Mouse (Mus musculus) liver, adult 2 months (tissue): ENCODE data around the gene Wdr89. TPM values are rescaled to one million over a fixed set of nuclear protein-coding genes. Genes with fewer than 3 reads are reported as not detected.

ENCODE experiments used
- DNase-seq: peaks from one replicate; pipeline ENCODE4 v3.0.0-alpha.2; 2011; ENCODE audit warnings: low read depth, low spot score; ENCODE audit errors: extremely low read depth
- H3K27ac ChIP-seq: fragments of 200-500 bp; replicated peaks from 2 replicates; pipeline ENCODE4 v1.5.1; 2012; ENCODE audit warnings: low read depth, mild to moderate bottlenecking, control low read depth, inconsistent platforms, low read length; ENCODE audit not compliant: insufficient read depth
- H3K27me3 ChIP-seq: fragments of 200-500 bp; 2 replicates; pipeline ENCODE4 v1.6.1; 2012; ENCODE audit warnings: mild to moderate bottlenecking, moderate library complexity, low read length, inconsistent platforms; ENCODE audit not compliant: control insufficient read depth, insufficient read depth
- H3K36me3 ChIP-seq: fragments of 200-500 bp; 2 replicates; pipeline ENCODE4 v1.6.1; 2012; ENCODE audit warnings: low read length, inconsistent platforms; ENCODE audit not compliant: control insufficient read depth, insufficient read depth
- H3K4me1 ChIP-seq: fragments of 200-500 bp; 2 replicates; pipeline ENCODE4 v1.6.1; 2011; ENCODE audit warnings: low read length; ENCODE audit not compliant: control insufficient read depth, insufficient read depth
- H3K4me3 ChIP-seq: fragments of 200-500 bp; 2 replicates; pipeline ENCODE4 v1.5.1; 2011; ENCODE audit warnings: low read depth, mild to moderate bottlenecking, control low read depth, low read length, moderate library complexity; ENCODE audit not compliant: insufficient read depth
- H3K79me2 ChIP-seq: fragments of 200-500 bp; 2 replicates; pipeline ENCODE4 v1.6.1; 2012; ENCODE audit warnings: inconsistent platforms, mild to moderate bottlenecking, low read length, moderate library complexity; ENCODE audit not compliant: control insufficient read depth, insufficient read depth
- H3K9ac ChIP-seq: fragments of 200-500 bp; 2 replicates; pipeline ENCODE4 v1.6.1; 2012; ENCODE audit warnings: low read depth, mild to moderate bottlenecking, control low read depth, inconsistent platforms, low read length
- CTCF ChIP-seq: fragments of 200-500 bp; IDR thresholded peaks from 2 replicates; pipeline ENCODE4 v1.5.1; 2011; ENCODE audit warnings: low read depth, low read length, control low read depth
- POLR2A ChIP-seq: fragments of 200-500 bp; IDR thresholded peaks from 2 replicates; pipeline ENCODE4 v1.6.1; 2011; ENCODE audit warnings: low read length, control low read depth; ENCODE audit not compliant: insufficient read depth; ENCODE audit errors: extremely low read depth
- WGBS: fragments of 180-500 bp; shearing (Covaris S2); methylation state at CpG from one replicate; pipeline ENCODE4 v1.1.7; 2018; 5-methylcytosine and 5-hydroxymethylcytosine counted together
- polyA plus RNA-seq: library from polyadenylated mRNA; depleted of rRNA; stranded (reverse); fragments of >200 nt; gene quantifications from 2 replicates; pipeline ENCODE4 v1.2.3, GENCODE M21; 2012
- total RNA-seq: library from RNA; depleted of rRNA; stranded (reverse); fragments of >200 nt; gene quantifications from 2 replicates; pipeline ENCODE4 v1.2.3, GENCODE M21; 2014

Gene Wdr89
- total and polyA plus RNA-seq, 2 experiments: 2.1 to 2.3 TPM

DNA sequence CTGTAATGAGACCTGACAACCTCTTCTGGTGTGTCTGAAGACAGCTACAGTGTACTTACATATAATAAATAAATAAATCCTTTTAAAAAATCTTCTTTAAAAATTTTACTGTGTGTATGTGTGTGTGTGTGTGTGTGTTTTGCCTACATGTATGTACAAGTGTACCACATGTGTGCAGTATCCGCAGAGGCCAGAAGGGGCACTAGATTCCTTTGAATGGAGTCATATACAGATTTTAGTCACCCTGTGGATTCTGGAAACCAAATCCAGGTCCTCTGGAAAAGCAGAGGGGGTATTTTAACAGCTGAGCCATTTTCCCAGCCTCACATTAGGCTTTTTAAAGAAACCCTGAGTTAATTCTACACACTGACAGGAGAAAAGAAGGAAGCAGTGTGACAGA is 27.6 kb downstream of the Wdr89 start:
- TF ChIP-seq POLR2A (no peak), CTCF (no peak)
- no peaks in the 10 kb centered on the region for H3K79me2 ChIP-seq
- H3K36me3 ChIP-seq: no peaks in the 10 kb centered on the region
- 97% methylated on average over 1 of the region's 1 CpGs for WGBS
- no peak overlapping the region for H3K9ac ChIP-seq
- H3K27ac ChIP-seq: no peak overlapping the region
- DNase-seq: no peak
- H3K4me3 ChIP-seq: no peak overlapping the region
- H3K27me3 ChIP-seq: no peaks in the 10 kb centered on the region
- no peaks in the 10 kb centered on the region; the same call in 1 of the 2 replicates for H3K4me1 ChIP-seq

DNA sequence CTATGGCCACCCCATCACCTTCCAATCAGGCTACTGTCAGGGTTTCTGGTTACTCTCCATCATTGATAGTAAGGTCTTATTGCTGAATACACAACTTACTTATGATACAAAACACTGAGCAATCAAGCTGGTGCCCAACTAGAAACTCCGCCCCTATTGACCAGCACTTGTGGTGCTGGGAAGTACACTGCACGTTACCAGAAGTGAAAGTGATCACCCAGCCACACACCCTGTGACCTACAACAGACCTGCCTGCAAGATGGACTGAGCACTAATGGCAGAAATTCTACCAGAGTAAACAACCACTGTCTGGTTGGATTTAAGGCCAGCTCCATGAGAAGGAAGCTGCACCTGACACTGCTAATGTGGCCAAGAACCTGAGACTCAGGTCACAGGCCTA is 31.0 kb downstream of the Wdr89 start:
- Histone ChIP-seq H3K4me1 (no peaks in the 10 kb centered on the region; the same call in 1 of the 2 replicates), H3K36me3 (no peaks in the 10 kb centered on the region), H3K27me3 (no peaks in the 10 kb centered on the region), H3K79me2 (no peaks in the 10 kb centered on the region), H3K27ac (no peak overlapping the region), H3K9ac (no peak overlapping the region), H3K4me3 (no peak overlapping the region)
- DNase-seq: peak; percentile 53
- no peak for TF ChIP-seq CTCF
- TF ChIP-seq POLR2A: no peak
- WGBS: 53% methylated on average over 2 of the region's 2 CpGs

DNA sequence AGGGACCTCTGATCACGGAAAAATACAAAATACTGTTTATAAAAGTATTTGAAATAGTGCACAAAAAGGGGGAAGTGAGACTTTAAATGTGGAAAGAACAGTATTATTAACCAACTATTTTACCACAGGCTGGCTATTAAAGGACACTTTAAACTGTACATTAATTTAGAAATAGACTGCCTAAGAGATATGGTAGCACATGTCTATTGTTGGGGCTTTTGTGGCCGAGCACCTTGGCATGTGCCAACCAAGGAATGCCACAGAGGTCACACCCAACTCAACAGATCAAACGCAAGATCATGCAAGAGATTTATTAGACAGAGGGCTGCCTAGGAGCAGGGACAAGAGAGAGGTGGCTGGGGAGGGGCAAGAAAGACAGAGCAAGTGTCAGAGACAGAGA is 32.2 kb downstream of the Wdr89 start:
- H3K9ac ChIP-seq: no peak overlapping the region
- H3K79me2 ChIP-seq: no peaks in the 10 kb centered on the region
- H3K36me3 ChIP-seq: no peaks in the 10 kb centered on the region; the same call in 1 of the 2 replicates
- no peaks in the 10 kb centered on the region; the same call in 1 of the 2 replicates for H3K4me1 ChIP-seq
- H3K27me3 ChIP-seq: no peaks in the 10 kb centered on the region
- no peak overlapping the region for H3K4me3 ChIP-seq
- TF ChIP-seq CTCF: no peak
- no peak for TF ChIP-seq POLR2A
- H3K27ac ChIP-seq: no peak overlapping the region
- 85% methylated on average over 3 of the region's 3 CpGs for WGBS
- no peak for DNase-seq

DNA sequence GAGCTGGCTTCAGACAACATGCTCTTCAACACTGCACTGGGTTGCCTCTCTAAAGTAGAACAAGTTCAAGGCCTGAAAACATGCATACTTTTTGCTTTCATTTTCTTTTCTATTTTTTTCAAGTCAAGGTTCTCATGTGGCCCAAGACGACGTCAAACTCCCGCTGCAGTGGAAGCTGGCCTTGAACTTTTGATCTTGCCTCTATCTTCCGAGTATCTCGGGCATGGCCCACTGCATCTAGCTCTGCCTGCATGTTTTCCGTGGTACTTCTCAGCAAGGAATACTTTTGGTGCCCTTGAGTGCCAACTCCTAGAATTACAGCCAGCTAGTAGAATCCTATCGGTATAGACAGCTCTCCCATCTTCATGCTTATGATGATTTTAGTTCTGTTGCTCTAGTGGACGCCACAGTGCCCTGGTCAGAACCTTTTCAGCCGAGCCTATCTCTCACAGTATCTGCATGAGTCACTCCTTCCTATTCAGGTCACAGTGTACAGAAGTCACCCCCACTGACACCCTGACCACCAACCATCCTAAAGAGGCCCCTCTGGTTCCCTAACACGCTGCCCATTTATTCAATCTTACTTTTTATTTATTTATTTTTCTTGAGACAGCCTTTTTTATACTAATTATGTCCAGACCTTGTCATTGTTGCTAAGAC is 33.4 kb downstream of the Wdr89 start:
- Histone ChIP-seq H3K36me3 (no peaks in the 10 kb centered on the region; the same call in 1 of the 2 replicates), H3K4me1 (no peaks in the 10 kb centered on the region; the same call in 1 of the 2 replicates), H3K79me2 (no peaks in the 10 kb centered on the region), H3K27me3 (no peaks in the 10 kb centered on the region), H3K9ac (no peak overlapping the region), H3K27ac (no peak overlapping the region), H3K4me3 (no peak overlapping the region)
- DNase-seq: no peak
- TF ChIP-seq POLR2A (no peak), CTCF (no peak)
- 84% methylated on average over 10 of the region's 10 CpGs for WGBS

DNA sequence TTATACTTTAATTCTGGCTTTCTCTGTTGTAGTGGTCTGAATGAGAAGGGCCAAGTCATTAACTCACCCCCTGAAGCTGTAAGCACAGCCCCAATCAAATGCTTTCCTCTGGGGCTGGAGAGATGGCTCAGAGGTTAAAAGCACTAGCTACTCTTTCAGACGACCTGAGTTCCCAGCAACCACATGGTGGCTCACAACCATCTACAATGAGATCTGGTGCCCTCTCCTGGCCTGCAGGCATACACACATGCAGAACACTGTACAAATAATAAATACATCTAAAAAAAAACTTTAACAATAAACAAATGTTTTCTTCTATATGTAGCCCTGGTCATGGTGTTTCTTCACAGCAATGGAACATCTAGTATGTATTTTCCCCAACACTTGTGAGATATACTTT is 39.7 kb downstream of the Wdr89 start:
- no peaks in the 10 kb centered on the region for H3K4me1 ChIP-seq
- WGBS: 86% methylated on average over 1 of the region's 1 CpGs
- no peak overlapping the region for H3K9ac ChIP-seq
- no peaks in the 10 kb centered on the region for H3K79me2 ChIP-seq
- no peak for DNase-seq
- H3K36me3 ChIP-seq: no peaks in the 10 kb centered on the region; the same call in 1 of the 2 replicates
- no peaks in the 10 kb centered on the region for H3K27me3 ChIP-seq
- no peak for TF ChIP-seq POLR2A
- TF ChIP-seq CTCF: no peak
- H3K27ac ChIP-seq: no peak overlapping the region
- no peak overlapping the region for H3K4me3 ChIP-seq

DNA sequence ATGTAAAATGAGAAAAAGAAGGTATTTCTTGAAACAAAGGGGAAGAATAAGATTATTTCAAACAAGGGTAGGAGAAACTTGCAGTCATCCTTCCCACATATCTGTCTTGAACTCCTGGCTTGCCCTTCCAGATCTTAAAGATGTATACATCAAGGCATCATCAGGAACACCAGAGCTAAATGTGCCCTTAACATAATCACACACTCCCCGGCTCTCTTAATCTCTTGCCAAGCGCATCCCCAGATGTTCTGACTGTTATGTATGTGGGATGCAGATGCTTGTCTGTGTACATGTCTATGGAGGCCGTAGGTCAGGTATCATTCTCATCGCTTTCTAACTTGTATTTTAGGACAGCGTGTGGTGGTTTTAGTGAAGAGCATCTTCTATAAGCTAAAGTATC is 46.0 kb downstream of the Wdr89 start:
- H3K79me2 ChIP-seq: no peaks in the 10 kb centered on the region
- DNase-seq: no peak
- whole genome bisulfite sequencing: 94% methylated on average over 5 of the region's 5 CpGs
- H3K27me3 ChIP-seq: no peaks in the 10 kb centered on the region
- H3K4me1 ChIP-seq: no peaks in the 10 kb centered on the region
- no peak overlapping the region for H3K27ac ChIP-seq
- no peak for TF ChIP-seq CTCF
- H3K9ac ChIP-seq: no peak overlapping the region
- H3K36me3 ChIP-seq: no peaks in the 10 kb centered on the region
- no peak overlapping the region for H3K4me3 ChIP-seq
